ENCODE assay signal across 20 mouse cellular contexts in the genomic region with DNA sequence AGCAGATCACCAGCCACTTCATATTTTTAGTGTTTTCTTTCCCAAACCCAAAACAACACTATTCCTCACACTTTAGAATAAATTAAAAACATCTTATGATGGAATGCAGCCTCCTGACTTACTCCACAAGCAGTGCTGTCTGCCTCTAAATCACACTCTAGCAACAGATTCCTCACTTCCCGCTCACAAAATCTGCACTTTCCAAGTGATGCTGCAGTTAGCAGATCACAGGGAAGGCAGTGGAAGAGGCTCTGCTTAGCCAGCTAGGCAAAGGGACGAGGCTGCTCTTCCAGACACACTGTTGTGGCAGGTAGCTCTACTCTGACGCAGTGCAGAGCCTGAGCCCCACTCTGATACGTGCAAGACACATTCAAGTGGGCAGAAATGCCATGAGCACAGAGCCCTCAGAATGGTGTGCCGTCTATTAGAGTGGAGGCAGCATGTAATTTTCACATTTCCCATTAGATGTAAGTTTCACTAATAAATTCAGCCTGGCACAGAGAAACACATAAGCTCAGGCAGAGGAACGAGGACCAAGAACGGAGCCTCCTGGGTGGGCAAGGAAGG.
DNase-seq lines count a peak whose midpoint lies in the region; ATAC-seq and TF ChIP-seq lines count a peak whose summit lies in the region.
"Had no signal": no experiment of that assay in that cellular context is flagged by ENCODE, and none has a peak within 500 bp of the region (broad histone marks: within the 10 kb centered on the region; RNA-seq: fewer than 3 reads in every experiment).

No protein-coding gene starts in this region.

- no peaks in the 10 kb centered on the region for H3K27me3 ChIP-seq in forebrain, postnatal 0 days (ENCODE audit: insufficient read depth, low read length)
- no peaks in the 10 kb centered on the region for H3K27me3 ChIP-seq in forebrain, embryonic 13.5 days
- H3K27me3 ChIP-seq: midbrain, embryonic 15.5 days had no signal

- no peak for TF ChIP-seq CTCF in forebrain, postnatal 0 days (IDR thresholded peaks at IDR 0.05; ENCODE audit: low read depth)
- TF ChIP-seq CTCF in left cerebral cortex, adult 2 months (IDR thresholded peaks at IDR 0.05) = no peak
- TF ChIP-seq CTCF in brain, embryonic 14.5 days (IDR thresholded peaks at IDR 0.05; ENCODE audit: borderline replicate concordance, extremely low read depth, insufficient read depth, insufficient read length) = no peak

- H3K36me3 ChIP-seq in forebrain, postnatal 0 days (ENCODE audit: insufficient read depth) = no peaks in the 10 kb centered on the region
- no peaks in the 10 kb centered on the region for H3K36me3 ChIP-seq in forebrain, embryonic 13.5 days (ENCODE audit: poor library complexity, severe bottlenecking)
- H3K36me3 ChIP-seq: hindbrain, embryonic 10.5 days; midbrain, embryonic 15.5 days had no signal

- peak; percentile 54 for DNase-seq in forebrain, postnatal 0 days
- peak; percentile 9 to 37 for DNase-seq in left cerebral cortex, postnatal 25 days (ENCODE audit: low spot score in 2 of 2)
- DNase-seq in left cerebral cortex, adult 2 months (ENCODE audit: extremely low spot score in 1 of 2, low spot score in 2 of 2) = no peak
- peak; percentile 17 for DNase-seq in brain, embryonic 14.5 days (ENCODE audit: low read depth)
- DNase-seq in right cerebral cortex, postnatal 4 days = peak; percentile 13
- no peak for DNase-seq in kidney, adult 8-10 months
- DNase-seq: B cell, adult 2 months; cerebellum, adult 8-10 months; gastrocnemius, adult 2 months; kidney, adult 11 months; left cerebral cortex, postnatal 4 days; liver; lung, postnatal 14 days; thymus, adult 18-20 months had no signal

- intact Hi-C loops in left cerebral cortex, postnatal 25 days (cut with DNase I) = no loop called here
- intact Hi-C loops in left cerebral cortex, adult 2 months (cut with DNase I) = no loop called here

- H3K4me1 ChIP-seq in forebrain, postnatal 0 days (ENCODE audit: insufficient read depth) = no peaks in the 10 kb centered on the region
- no peaks in the 10 kb centered on the region for H3K4me1 ChIP-seq in forebrain, embryonic 13.5 days
- H3K4me1 ChIP-seq: midbrain, embryonic 15.5 days had no signal

- no peak for TF ChIP-seq POLR2A in brain, embryonic 14.5 days (IDR thresholded peaks at IDR 0.05; ENCODE audit: borderline replicate concordance, extremely low read depth, insufficient read depth, insufficient read length, poor library complexity, severe bottlenecking)

- H3K9ac ChIP-seq in forebrain, postnatal 0 days = no peak overlapping the region
- H3K9ac ChIP-seq in forebrain, embryonic 13.5 days = no peak overlapping the region
- H3K9ac ChIP-seq: midbrain, embryonic 15.5 days had no signal

- no peak overlapping the region for H3K4me2 ChIP-seq in forebrain, postnatal 0 days (ENCODE audit: low read depth)
- no peak overlapping the region for H3K4me2 ChIP-seq in forebrain, embryonic 13.5 days
- H3K4me2 ChIP-seq: midbrain, embryonic 15.5 days had no signal

- no peaks in the 10 kb centered on the region for H3K9me3 ChIP-seq in forebrain, postnatal 0 days (ENCODE audit: low read length)
- H3K9me3 ChIP-seq in forebrain, embryonic 13.5 days (replicated peaks) = no peaks in the 10 kb centered on the region
- H3K9me3 ChIP-seq: hindbrain, embryonic 10.5 days; midbrain, embryonic 15.5 days had no signal

- 57% methylated on average over 7 of the region's 7 CpGs for WGBS in forebrain, postnatal 0 days
- WGBS in forebrain, embryonic 13.5 days = 76% methylated on average over 7 of the region's 7 CpGs

- no peak overlapping the region for H3K4me3 ChIP-seq in forebrain, postnatal 0 days (ENCODE audit: low read depth, low read length)
- no peak overlapping the region for H3K4me3 ChIP-seq in forebrain, embryonic 13.5 days
- H3K4me3 ChIP-seq in left cerebral cortex, adult 2 months = no peak overlapping the region
- H3K4me3 ChIP-seq: gastrocnemius, adult 2 months; hindbrain, embryonic 10.5 days; midbrain, embryonic 15.5 days; myocyte had no signal

- H3K27ac ChIP-seq in forebrain, postnatal 0 days (ENCODE audit: low read depth, low read length) = peak overlapping the region; percentile 35; the same call in 1 of the 2 replicates
- H3K27ac ChIP-seq in forebrain, embryonic 13.5 days = no peak overlapping the region
- H3K27ac ChIP-seq in left cerebral cortex, adult 2 months = no peak overlapping the region
- H3K27ac ChIP-seq: gastrocnemius, adult 2 months; hindbrain, embryonic 10.5 days; hindbrain, postnatal 0 days; kidney, postnatal 0 days; midbrain, embryonic 15.5 days had no signal

- peak; percentile 76 for ATAC-seq in forebrain, postnatal 0 days
- no peak for ATAC-seq in forebrain, embryonic 13.5 days
- ATAC-seq: hindbrain, postnatal 0 days; midbrain, embryonic 15.5 days had no signal

Comparison
In these comparisons a context has a peak if more than half of its experiments do, and no peak if none do; other contexts are left out.
1. DNase-seq: peak in forebrain, postnatal 0 days (single experiment), left cerebral cortex, postnatal 25 days (2 of 2), brain, embryonic 14.5 days (single experiment) and right cerebral cortex, postnatal 4 days (single experiment); none in left cerebral cortex, adult 2 months (0 of 2) and kidney, adult 8-10 months (0 of 2).